Mouse (Mus musculus) MEL (cell line): ENCODE measurements at regions not wholly inside any gene's neighbourhood (a gene's known extent, or its start where the extent isn't known, plus 50 kb on each side); places are given as distances from the start of the nearest gene placed in this dataset.

Experiments used
- CHD2 ChIP-seq: IDR thresholded peaks from 2 replicates; pipeline ENCODE4 v1.6.1; 2011; ENCODE audit warnings: low read length, improper control_type of control experiment
- CTCF ChIP-seq, 3 experiments: IDR thresholded peaks in 2 of 3; conservative IDR thresholded peaks in 1 of 3; 2 replicates each; pipeline ENCODE4 v1.5.1; 2011 to 2012; ENCODE audit warnings: low read length in 3 of 3, low read depth in 2 of 3, mild to moderate bottlenecking in 2 of 3, improper control_type of control experiment in 1 of 3, inconsistent platforms in 1 of 3, mixed read lengths in 1 of 3, moderate library complexity in 1 of 3; ENCODE audit not compliant: control insufficient read depth in 1 of 3, insufficient read depth in 1 of 3, poor library complexity in 1 of 3, severe bottlenecking in 1 of 3
- EP300 ChIP-seq, 2 experiments: IDR thresholded peaks; 2 replicates each; pipeline ENCODE4 v1.6.1; 2011; ENCODE audit warnings: improper control_type of control experiment in 2 of 2, low read length in 2 of 2, low read depth in 1 of 2, mild to moderate bottlenecking in 1 of 2
- NRF1 ChIP-seq: IDR thresholded peaks from 2 replicates; pipeline ENCODE4 v1.6.1; 2014; ENCODE audit warnings: low read depth, mild to moderate bottlenecking, inconsistent platforms, low read length, improper control_type of control experiment, moderate library complexity; ENCODE audit not compliant: poor library complexity, insufficient read depth, severe bottlenecking
- POLR2A ChIP-seq, 2 experiments: IDR thresholded peaks; 2 replicates each; pipeline ENCODE4 v1.6.1; 2011 to 2012; ENCODE audit warnings: low read length in 2 of 2, mild to moderate bottlenecking in 2 of 2, control low read depth in 1 of 2, improper control_type of control experiment in 1 of 2, low read depth in 1 of 2, moderate library complexity in 1 of 2; ENCODE audit not compliant: control insufficient read depth in 1 of 2, insufficient read depth in 1 of 2, poor library complexity in 1 of 2
- RCOR1 ChIP-seq: IDR thresholded peaks from 2 replicates; pipeline ENCODE4 v1.6.1; 2012; ENCODE audit warnings: low read depth, mild to moderate bottlenecking, inconsistent platforms, low read length, improper control_type of control experiment
- TBP ChIP-seq: IDR thresholded peaks from 2 replicates; pipeline ENCODE4 v1.8.0; 2011; ENCODE audit warnings: low read depth, low read length, improper control_type of control experiment
- TCF12 ChIP-seq: IDR thresholded peaks from 2 replicates; pipeline ENCODE4 v1.6.1; 2014; ENCODE audit warnings: low read depth, mild to moderate bottlenecking, inconsistent platforms, low read length, improper control_type of control experiment, moderate library complexity
- ZC3H11A ChIP-seq: IDR thresholded peaks from 2 replicates; pipeline ENCODE4 v1.6.1; 2012; ENCODE audit warnings: low read depth, mild to moderate bottlenecking, inconsistent platforms, low read length, improper control_type of control experiment

DNA sequence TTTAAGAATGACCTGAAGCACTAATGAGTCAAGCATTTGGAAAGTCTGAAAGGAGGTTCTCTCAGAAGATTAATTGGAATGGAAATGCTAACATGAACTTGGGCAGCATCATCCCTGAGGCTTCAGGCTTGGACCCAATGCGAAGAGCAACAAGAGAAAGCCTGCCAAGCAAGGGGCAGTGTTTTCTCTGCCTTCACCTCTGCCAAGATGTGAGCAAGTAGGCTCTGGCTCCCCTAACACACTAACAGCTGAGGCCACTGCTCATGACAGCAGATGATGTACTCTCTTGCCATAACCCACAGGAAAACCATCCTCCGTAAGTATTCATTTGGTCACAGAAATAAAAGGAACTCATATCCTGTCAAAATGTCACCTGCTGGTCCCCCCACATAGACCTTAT lies 341.9 kb downstream of the Meis1 start:
- TF ChIP-seq CTCF (IDR thresholded peaks at IDR 0.05 in 2 of 3, conservative IDR thresholded peaks at IDR 0.05 in 1 of 3; ENCODE audit: control insufficient read depth in 1 of 3, insufficient read depth in 1 of 3, low read depth in 2 of 3, low read length in 3 of 3, poor library complexity in 1 of 3, severe bottlenecking in 1 of 3), result no peak
- no peak for TF ChIP-seq NRF1
- TF ChIP-seq EP300 (IDR thresholded peaks at IDR 0.05; ENCODE audit: low read depth in 1 of 2, low read length in 2 of 2), result no peak
- no peak for TF ChIP-seq CHD2
- TF ChIP-seq POLR2A (IDR thresholded peaks at IDR 0.05; ENCODE audit: control insufficient read depth in 1 of 2, insufficient read depth in 1 of 2, low read depth in 1 of 2, low read length in 2 of 2, poor library complexity in 1 of 2), result no peak
- no peak for TF ChIP-seq TCF12
- TF ChIP-seq ZC3H11A, result no peak
- no peak for TF ChIP-seq RCOR1
- no peak for TF ChIP-seq TBP
